Mouse (Mus musculus) bone marrow macrophage, adult 2 months (primary cell): ENCODE data around the gene Ahcy. TPM values are rescaled to one million over a fixed set of nuclear protein-coding genes. Genes with fewer than 3 reads are reported as not detected.
A peak's percentile ranks its signal among the peaks of the same experiment; 100 is the strongest.

Experiments used
- H3K27ac ChIP-seq: 2 replicates; pipeline ENCODE4 v1.5.1; 2012; ENCODE audit warnings: low read depth, low read length; ENCODE audit not compliant: insufficient read depth
- H3K4me1 ChIP-seq: 2 replicates; pipeline ENCODE4 v1.6.1; 2012; ENCODE audit warnings: low read length; ENCODE audit not compliant: control insufficient read depth, insufficient read depth
- H3K4me3 ChIP-seq: 2 replicates; pipeline ENCODE4 v1.5.1; 2012; ENCODE audit warnings: mild to moderate bottlenecking, low read length, moderate library complexity; ENCODE audit not compliant: insufficient read depth
- CTCF ChIP-seq: IDR thresholded peaks from 2 replicates; pipeline ENCODE4 v1.5.1; 2012; ENCODE audit warnings: low read depth, mild to moderate bottlenecking, low read length, moderate library complexity
- POLR2A ChIP-seq: IDR thresholded peaks from 2 replicates; pipeline ENCODE4 v1.6.1; 2012; ENCODE audit warnings: mild to moderate bottlenecking, low read depth, low read length, borderline replicate concordance
- polyA plus RNA-seq: library from polyadenylated mRNA; stranded (reverse); fragments of >200 nt; gene quantifications from 2 replicates; pipeline ENCODE4 v1.2.4, GENCODE M21; 2012; ENCODE audit not compliant: missing spikeins, insufficient read depth, insufficient read length

Ahcy gene
- polyA plus RNA-seq, 1 experiment, result 7.8 TPM

DNA sequence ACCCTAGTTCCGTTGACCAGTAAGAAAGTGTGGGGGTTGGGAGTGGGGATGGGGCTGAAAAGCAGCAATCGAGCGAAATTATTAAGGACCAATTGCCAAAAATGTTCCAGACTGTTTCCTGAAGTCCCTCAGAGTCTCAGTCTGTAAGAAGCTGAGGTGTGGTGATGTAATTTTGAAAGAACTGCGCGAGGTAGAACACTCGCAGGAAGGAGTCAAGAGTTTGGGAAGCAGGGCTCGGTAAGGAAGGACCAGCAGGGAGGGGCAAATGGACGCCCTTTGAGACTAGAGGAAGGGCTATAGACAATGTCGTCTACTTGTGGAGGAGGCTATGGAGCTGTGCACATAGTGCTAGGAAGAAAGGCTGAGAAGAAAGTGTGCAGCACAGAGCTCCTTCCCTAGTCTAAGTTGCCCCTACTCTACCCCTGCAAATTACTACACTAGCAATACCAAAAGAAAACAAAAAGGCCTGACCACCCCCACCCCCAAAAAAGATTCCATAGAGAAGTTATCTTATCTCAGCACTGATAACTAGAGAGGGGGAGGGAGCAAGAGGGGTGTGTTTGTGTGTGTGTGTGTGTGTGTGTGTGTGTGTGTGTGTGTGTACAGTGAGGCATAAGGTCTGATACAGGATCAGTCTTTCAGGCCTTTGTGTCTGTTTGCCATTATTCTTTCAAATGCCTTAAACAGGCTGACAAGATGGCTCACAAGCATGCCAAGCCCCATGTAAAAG is 22.5 kb downstream of the Ahcy start:
- H3K4me3 ChIP-seq, result no peak overlapping the region
- H3K27ac ChIP-seq, result no peak overlapping the region
- H3K4me1 ChIP-seq, result peaks cover 24% of the 10 kb centered on the region
- TF ChIP-seq CTCF, result no peak
- TF ChIP-seq POLR2A, result no peak

DNA sequence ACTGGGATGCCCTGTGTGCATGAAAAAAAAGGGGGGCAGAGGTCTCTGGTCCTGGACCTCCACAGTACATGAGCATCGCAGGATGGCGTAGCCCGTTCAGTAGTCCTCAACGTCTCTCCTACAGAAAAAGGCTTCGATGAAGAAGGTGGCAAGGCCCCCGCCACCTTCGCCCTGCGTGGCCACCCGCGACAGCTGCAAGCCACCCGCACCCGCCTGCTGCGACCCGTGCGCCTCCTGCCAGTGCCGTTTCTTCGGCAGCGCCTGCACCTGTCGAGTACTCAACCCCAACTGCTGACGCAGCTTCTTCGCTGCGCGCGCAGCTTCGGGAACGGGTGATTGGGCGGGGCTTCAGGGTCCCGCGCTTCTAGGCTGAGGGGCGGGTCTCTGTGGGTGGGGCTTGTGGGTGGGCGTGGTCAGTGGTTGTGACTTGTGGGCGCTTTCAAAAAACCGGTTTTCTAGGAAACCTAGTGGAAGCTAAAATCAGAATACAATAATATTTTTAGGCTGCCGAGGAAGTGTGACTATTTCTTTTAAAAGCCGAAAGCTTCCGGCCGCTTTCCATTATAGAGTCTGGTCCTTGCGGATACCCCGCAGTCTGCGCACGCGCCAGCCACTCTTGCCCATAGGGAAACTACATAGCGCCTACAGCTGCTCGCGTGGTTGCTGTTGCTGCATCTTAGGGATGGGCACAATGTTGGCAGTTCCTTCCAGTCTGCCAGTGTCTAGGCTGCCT is 23.6 kb downstream of the Ahcy start:
- TF ChIP-seq CTCF (no peak), POLR2A (peak; percentile 63; the same call in 1 of the 2 replicates)
- peak overlapping the region; percentile 59 for H3K4me3 ChIP-seq
- peaks cover 27% of the 10 kb centered on the region for H3K4me1 ChIP-seq
- H3K27ac ChIP-seq, result peak overlapping the region; percentile 73

DNA sequence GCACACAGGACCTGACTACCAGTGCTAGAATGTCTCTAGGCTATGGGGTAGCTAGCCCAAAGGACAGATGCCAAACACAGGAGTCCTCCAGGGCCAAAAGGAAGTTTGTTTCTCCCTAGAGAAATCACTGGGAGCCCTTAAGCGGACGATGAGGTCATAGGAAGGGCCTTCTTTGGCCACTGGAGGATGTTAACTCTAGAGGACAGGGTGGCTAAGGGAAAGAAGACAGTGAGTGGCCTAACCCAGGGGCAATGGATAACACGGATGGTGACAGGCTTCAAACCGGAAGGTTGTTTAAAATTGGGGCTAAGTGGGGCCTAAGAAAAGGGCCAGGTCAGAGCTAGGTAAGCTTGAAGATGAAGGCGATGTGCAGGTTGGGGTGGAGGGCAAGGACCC is 24.2 kb downstream of the Ahcy start:
- TF ChIP-seq POLR2A (no peak), CTCF (no peak)
- Histone ChIP-seq H3K4me1 (peaks cover 27% of the 10 kb centered on the region), H3K27ac (peak overlapping the region; percentile 73), H3K4me3 (peak overlapping the region; percentile 59)

DNA sequence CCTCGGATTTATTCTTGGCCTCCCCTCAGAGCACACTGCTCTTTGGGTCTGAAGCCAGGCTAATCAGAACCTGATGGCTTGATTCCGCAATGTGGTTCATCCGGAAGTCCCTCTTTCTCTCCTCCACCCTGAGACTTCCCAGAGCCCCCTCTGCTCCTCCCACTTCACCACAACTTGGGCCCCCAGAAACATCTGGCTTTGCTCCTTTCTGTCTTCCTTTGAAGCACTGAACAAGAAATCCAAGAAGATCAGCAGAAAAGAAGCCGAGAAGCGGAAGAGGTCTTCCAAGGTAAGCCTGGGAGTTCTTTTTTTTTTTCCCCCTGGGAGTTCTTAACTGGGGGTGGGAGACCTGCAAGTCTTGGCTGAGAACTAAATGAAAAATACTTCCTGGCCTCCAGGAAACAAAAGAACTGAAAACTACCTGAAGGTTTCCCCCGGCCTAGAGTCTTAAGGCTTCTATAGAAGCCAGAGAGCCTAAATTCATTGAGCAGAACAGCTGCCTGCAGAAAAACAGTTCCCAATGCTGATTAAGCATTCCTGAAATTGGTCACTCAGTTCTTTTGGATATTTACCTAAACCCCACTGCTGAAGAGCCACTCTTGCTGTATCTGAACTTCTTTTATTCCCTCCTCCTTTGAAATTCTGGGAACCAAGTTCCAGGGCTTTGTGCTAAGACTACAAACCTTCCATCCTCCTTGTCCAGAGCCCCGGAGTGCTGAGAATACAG is 26.7 kb downstream of the Ahcy start:
- H3K4me1 ChIP-seq, result peaks cover 30% of the 10 kb centered on the region
- no peak overlapping the region for H3K4me3 ChIP-seq
- TF ChIP-seq CTCF (no peak), POLR2A (no peak)
- no peak overlapping the region for H3K27ac ChIP-seq

DNA sequence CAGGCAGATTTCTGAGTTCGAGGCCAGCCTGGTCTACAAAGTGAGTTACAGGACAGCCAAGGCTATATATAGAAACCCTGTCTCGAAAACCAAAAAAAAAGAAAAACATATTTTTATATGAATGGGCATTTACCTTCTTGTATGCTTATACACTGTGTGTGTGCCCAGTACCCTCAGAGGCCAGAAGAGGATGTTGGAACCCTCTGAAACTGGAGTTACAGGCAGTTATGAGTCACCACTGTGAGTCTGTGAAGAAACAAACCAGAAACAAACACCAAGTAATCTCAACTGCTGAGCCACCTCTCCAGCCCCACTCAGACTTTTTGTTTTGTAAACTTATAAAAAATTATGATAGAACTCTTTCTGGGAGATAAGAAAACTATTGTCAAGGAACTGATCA is 27.5 kb downstream of the Ahcy start:
- TF ChIP-seq CTCF (no peak), POLR2A (no peak)
- H3K4me3 ChIP-seq, result no peak overlapping the region
- H3K4me1 ChIP-seq, result peaks cover 27% of the 10 kb centered on the region
- no peak overlapping the region for H3K27ac ChIP-seq

DNA sequence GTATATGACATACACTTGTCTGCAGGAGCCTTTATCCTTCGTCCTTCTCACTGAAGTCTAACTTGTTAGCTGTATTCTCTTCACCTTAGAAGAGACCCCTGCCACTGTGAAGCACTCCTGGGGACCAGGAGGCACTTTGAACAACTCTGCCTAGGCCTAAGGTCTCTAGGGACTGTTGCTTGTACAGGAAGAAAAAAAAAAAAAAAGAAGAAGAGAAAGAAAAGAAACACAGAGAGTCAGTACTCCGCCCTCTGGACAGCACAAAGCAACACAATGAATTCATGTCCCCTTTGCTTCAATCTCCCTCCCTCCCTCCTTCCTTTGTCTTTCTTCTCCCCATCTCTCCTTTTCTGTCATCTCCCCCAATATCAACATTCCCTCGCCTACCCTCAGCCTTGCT is 29.2 kb downstream of the Ahcy start:
- TF ChIP-seq POLR2A, result no peak
- TF ChIP-seq CTCF, result no peak
- Histone ChIP-seq H3K4me3 (no peak overlapping the region), H3K4me1 (peaks cover 21% of the 10 kb centered on the region), H3K27ac (no peak overlapping the region)

DNA sequence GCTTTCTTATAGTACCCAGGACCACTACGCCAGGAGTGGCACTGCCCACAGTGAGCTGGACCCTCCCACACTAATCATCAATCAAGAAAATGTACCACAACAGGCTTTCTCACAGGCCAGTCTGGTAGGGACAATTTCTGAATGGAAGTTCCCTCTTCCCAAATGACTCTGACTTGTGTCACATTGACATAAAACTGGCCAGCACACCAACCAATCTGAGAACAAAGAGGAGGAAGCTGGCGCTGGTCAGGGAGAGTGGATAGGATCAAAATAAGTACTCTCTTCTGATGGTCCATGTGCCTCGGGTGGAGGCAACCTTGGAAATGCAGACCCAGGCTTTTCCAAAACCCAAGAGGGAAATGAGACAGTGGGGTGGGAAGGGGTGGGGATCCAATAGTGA is 29.8 kb downstream of the Ahcy start:
- H3K4me3 ChIP-seq, result no peak overlapping the region
- no peak for TF ChIP-seq CTCF
- TF ChIP-seq POLR2A, result no peak
- H3K4me1 ChIP-seq, result peaks cover 19% of the 10 kb centered on the region
- no peak overlapping the region for H3K27ac ChIP-seq

DNA sequence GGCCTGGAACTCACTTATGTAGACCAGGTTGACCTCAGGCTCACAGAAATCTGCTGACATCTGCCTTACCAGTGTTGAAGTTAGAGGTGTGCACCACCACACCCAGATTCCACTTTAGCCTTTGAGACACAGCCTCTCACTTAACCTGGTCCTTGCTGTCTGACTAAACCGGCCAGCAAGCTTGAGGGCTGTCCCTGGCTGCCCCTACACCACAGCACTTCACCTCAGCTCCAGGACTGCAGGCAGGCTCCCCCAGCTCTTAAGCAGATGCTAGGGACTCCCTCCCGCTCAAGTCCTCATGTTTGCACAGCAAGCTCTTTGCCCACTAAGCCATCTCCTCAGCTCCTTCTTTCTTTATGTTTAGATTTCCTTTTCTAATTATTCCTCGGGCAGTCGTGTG is 34.3 kb downstream of the Ahcy start:
- H3K27ac ChIP-seq, result no peak overlapping the region
- H3K4me3 ChIP-seq, result no peak overlapping the region
- no peak for TF ChIP-seq CTCF
- no peak for TF ChIP-seq POLR2A
- peaks cover 7% of the 10 kb centered on the region for H3K4me1 ChIP-seq

DNA sequence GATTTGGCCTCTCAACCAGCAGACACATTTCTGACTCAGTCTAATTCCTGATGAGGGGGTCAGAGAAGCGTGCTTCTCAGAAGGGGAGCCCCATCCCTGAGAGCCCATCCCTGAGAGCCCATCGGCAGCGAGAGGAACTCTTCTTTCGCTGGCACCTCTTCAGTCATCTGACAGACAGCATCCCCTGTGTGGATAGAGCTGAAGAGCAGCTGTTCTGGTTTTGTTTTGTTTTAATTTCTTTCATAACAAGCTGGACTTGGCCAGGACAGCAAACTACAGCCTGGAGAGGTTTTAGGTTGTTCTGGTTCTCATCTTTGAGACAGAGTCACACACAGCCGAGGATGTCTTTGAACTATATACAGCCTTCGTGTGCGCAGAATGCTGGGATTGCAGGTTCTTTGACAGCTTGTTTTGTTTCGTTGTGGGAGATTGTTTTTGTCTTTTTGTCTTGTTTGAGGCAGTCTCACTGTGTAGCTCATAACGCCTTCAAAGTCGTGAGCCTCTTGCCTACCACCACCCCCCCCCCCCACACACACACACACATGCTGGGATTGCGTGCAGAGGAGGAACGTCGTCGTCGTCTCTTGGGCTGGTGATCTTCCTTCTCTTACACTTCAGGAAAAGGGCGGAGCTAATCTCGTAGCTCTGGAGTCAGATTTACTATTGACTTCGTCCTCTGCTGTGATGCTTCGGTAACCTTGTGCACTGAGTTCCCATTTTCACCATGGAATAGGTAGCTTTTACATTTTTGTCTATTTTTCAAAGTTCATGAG is 41.2 kb downstream of the Ahcy start:
- H3K27ac ChIP-seq, result no peak overlapping the region

More for the DNA sequence above, 41.2 kb downstream of the Ahcy start:
- H3K4me1 ChIP-seq, result peaks cover 8% of the 10 kb centered on the region; the same call in 1 of the 2 replicates
- H3K4me3 ChIP-seq, result peak overlapping the region; percentile 29
- TF ChIP-seq POLR2A (no peak), CTCF (no peak)
